Mouse (Mus musculus): Measurements from ENCODE around the gene Gm21866. TPM values are rescaled to one million over a fixed set of nuclear protein-coding genes. Genes with fewer than 3 reads are reported as not detected.
"Not testable (repeated sequence)": the region's sequence is repeated elsewhere in the genome, so short reads cannot be mapped to it uniquely, and the experiment has no call there.

The Gm21866 gene
- not detected in 2 replicates for polyA plus RNA-seq (2016; fragmentation: Nextera tagmentation; extraction: Ambion mirVana)

DNA sequence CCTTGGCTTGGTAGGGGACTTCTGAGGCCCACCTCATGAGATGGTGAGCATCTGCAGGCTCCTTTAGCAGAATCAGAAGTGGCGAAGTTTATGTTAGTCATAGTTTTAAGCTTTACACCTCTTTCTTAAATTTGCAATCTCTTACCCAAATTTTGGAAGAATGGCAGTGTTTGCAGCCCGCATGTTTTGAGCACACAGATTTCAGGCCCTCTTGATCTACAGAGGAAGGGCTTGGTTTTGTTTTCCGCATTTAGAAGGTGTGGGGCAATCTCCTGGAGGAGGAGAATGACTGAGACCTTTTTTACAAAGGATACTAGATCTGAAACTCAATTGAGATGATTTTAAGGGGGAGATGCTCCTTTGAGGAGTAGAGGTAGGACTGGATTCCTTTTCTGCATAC lies at the start of gene Gm21866:
TSS of gene Gm21866 (minus strand) at position 101 of the 400 bp plus-strand sequence.
- H3K36me3 ChIP-seq; H3K4me1 ChIP-seq; H3K9me3 ChIP-seq; H3K4me2 ChIP-seq (replicated peaks); H3K27ac ChIP-seq; H3K9ac ChIP-seq; H3K4me3 ChIP-seq; H3K27me3 ChIP-seq (replicated peaks); ATAC-seq (ENCODE audit: low FRiP score, low read depth): not testable (repeated sequence)
- 72% methylated on average over 2 of the region's 3 CpGs for WGBS

DNA sequence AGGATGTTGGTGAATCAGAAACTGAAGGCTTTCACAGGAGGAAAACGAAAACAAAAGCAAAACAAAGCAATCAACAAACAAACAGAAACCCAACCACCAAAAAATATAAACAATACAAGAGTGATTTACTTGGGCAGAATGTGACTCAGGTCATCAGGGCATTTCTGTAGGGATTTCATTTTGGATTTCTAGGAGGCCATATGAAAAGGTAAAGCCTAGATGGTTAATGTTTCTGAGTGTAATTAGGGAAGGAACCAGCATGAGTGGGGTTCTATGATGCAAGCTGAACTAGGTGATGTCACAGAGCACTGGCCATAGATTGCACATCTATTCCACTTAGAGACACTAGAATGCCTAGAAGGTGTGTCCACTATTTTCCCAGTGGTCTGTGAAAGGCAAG lies 28.3 kb upstream of the Gm21866 start, which contains the start of gene Gm20773:
TSS of gene Gm20773 (plus strand) at position 301 of the 400 bp plus-strand sequence.
- not testable (repeated sequence) for H3K4me3 ChIP-seq; H3K9me3 ChIP-seq; H3K4me2 ChIP-seq (replicated peaks); ATAC-seq (ENCODE audit: low FRiP score, low read depth); H3K9ac ChIP-seq; H3K4me1 ChIP-seq; H3K27ac ChIP-seq; H3K36me3 ChIP-seq; H3K27me3 ChIP-seq (replicated peaks)
- no CpG with 5 or more reads among the region's 1 CpGs for WGBS

Other genes with a start within 250 kb of the Gm21866 start
- gene Gm21828, start 241.7 kb downstream of the Gm21866 start, polyA plus RNA-seq (2016; fragmentation: Nextera tagmentation; extraction: Ambion mirVana) = not detected in 2 replicates
- gene Gm21440, start 213.2 kb downstream of the Gm21866 start, polyA plus RNA-seq (2016; fragmentation: Nextera tagmentation; extraction: Ambion mirVana) = not detected in 2 replicates
- not detected in 2 replicates for gene Gm21454, start 213.1 kb downstream of the Gm21866 start, polyA plus RNA-seq (2016; fragmentation: Nextera tagmentation; extraction: Ambion mirVana)
- gene Gm21725, start 116.5 kb downstream of the Gm21866 start, polyA plus RNA-seq (2016; fragmentation: Nextera tagmentation; extraction: Ambion mirVana) = not detected in 2 replicates
- not detected in 2 replicates for gene Gm20773, start 28.4 kb upstream of the Gm21866 start, polyA plus RNA-seq (2016; fragmentation: Nextera tagmentation; extraction: Ambion mirVana)